Mouse (Mus musculus) stomach, postnatal 0 days (tissue): ENCODE results near the gene Dazl.

Experiments
- CTCF ChIP-seq: IDR thresholded peaks from 2 replicates; pipeline ENCODE4 v1.5.1; 2016; ENCODE audit warnings: antibody characterized with exemption, low read depth, mild to moderate bottlenecking, moderate library complexity
- EP300 ChIP-seq: optimal IDR thresholded peaks from 2 replicates; pipeline ENCODE3; 2016; ENCODE audit warnings: antibody characterized with exemption

DNA sequence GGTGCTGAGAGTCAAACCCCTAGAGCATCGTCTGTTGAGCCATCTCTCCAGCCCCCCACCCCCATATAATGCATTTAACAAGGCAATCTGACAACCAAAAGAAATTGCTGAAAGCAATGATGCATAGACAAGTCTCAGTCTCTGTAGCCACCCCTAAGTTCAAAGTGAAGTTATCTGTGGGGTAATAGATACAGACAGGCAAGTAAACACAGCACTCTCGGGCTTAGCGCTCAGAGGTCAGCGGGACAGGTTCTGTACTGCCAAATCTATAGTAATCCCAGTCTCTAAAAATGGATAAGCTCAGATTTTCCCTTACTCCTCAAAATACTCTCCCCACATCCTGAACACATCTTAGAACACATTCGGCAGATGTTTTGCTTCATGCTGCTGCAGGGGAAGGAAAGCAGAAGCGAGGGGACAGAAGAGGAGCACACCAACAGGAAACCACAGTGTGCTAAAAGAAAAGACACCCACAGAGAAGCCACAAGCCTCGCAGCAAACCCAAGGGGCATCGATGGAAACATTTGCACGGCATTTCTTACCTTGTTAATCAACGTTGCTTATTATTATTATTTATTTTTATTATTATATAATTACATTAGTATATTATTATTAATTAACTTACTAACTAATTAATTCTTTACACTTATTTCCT, 16.8 kb upstream of the Dazl start:
- TF ChIP-seq EP300, result no peak
- no peak for TF ChIP-seq CTCF
